Mouse (Mus musculus): ENCODE measurements at regions not wholly inside any gene's neighbourhood (a gene's known extent, or its start where the extent isn't known, plus 50 kb on each side); places are given as distances from the start of the nearest gene placed in this dataset.
"Not testable (repeated sequence)": the region's sequence is repeated elsewhere in the genome, so short reads cannot be mapped to it uniquely, and the experiment has no call there.

- no peak for DNase-seq
These were observed 120.3 kb upstream of the Trim24 start for GRCm38 (mm10) chr6:37750271-37750670.

GRCm38 (mm10) chr6:37751701-37752100, 118.9 kb upstream of the Trim24 start:
- DNase-seq = no peak

GRCm38 (mm10) chr6:37761003-37761402, 109.6 kb upstream of the Trim24 start:
- not testable (repeated sequence) for DNase-seq

GRCm38 (mm10) chr6:37763036-37763435, 107.6 kb upstream of the Trim24 start:
- peak; percentile 90 for DNase-seq

- peak; percentile 63 for DNase-seq
These were observed 102.9 kb upstream of the Trim24 start for GRCm38 (mm10) chr6:37767690-37768089.

- DNase-seq = peak; percentile 31
These were observed 97.3 kb upstream of the Trim24 start for GRCm38 (mm10) chr6:37773294-37773693.

- no peak for DNase-seq
These were observed 95.5 kb upstream of the Trim24 start for GRCm38 (mm10) chr6:37775151-37775550.

GRCm38 (mm10) chr6:37779893-37780292, 90.7 kb upstream of the Trim24 start:
- DNase-seq = no peak

GRCm38 (mm10) chr6:37781894-37782293, 88.7 kb upstream of the Trim24 start:
- DNase-seq = no peak

- DNase-seq = peak; percentile 86
These were observed 85.3 kb upstream of the Trim24 start for GRCm38 (mm10) chr6:37785280-37785679.

- DNase-seq = peak; percentile 84
These were observed 84.9 kb upstream of the Trim24 start for GRCm38 (mm10) chr6:37785741-37786140.

GRCm38 (mm10) chr6:37787858-37788257, 82.8 kb upstream of the Trim24 start:
- DNase-seq = not testable (repeated sequence)

GRCm38 (mm10) chr6:37790878-37791277, 79.7 kb upstream of the Trim24 start:
- no peak for DNase-seq

- DNase-seq = no peak
These were observed 76.4 kb upstream of the Trim24 start for GRCm38 (mm10) chr6:37794211-37794610.

- DNase-seq = no peak
These were observed 75.6 kb upstream of the Trim24 start for GRCm38 (mm10) chr6:37795001-37795400.

- no peak for DNase-seq
These were observed 67.4 kb upstream of the Trim24 start for GRCm38 (mm10) chr6:37803231-37803630.

GRCm38 (mm10) chr6:37805896-37806295, 64.7 kb upstream of the Trim24 start:
- not testable (repeated sequence) for DNase-seq

- not testable (repeated sequence) for DNase-seq
These were observed 64.0 kb upstream of the Trim24 start for GRCm38 (mm10) chr6:37806529-37807191.

- DNase-seq = not testable (repeated sequence)
These were observed 55.4 kb upstream of the Trim24 start for GRCm38 (mm10) chr6:37815218-37815617.
